Comparison of ENCODE assay signal across 7 mouse cellular contexts in the genomic region with DNA sequence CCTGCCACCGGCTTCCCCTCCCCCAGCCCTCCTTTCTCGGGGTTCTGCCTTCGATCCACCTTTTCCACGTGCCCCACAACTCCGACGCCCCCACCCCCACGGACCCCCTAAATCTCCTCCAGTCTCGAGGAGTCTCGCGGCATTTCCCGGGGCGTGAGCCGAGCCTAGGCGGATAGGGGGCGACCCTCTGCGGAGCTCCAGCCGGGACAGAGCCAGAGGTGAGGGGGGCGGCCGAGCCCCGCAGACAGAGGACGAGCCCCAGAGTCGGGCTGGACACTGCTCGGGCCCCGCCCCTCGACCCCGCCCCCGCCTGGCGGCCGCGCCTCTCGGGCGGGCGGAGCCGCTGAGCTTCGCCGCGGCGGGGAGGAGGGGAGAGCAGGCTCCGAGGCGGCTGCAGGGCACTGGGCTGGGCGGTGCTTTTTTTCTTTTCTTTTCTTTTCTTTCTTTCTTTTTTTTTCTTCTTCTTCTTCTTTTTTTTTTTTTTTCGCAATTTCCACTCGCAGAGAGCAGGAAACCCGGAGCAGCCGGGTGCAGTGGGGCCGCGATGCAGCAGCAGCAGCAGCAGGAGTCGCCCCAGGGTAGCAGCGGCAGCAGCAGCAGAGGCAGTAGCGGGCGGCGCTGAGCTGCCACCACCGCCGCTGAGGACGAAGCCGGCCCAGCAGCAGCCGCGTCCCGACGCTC. TPM values are rescaled to one million over a fixed set of nuclear protein-coding genes. Genes with fewer than 3 reads are reported as not detected.
A peak's percentile ranks its signal among the peaks of the same experiment; 100 is the strongest.
DNase-seq lines count a peak whose midpoint lies in the region; ATAC-seq lines count a peak whose summit lies in the region.

A gene (plus strand): TSS at position 366 of the 681 bp plus-strand sequence.

- H3K27ac ChIP-seq in intestine, embryonic 15.5 days, result peak within 1 kb of the TSS; percentile 82

- no peaks in the 10 kb centered on the region for H3K9me3 ChIP-seq in intestine, embryonic 15.5 days

- H3K4me2 ChIP-seq in intestine, embryonic 15.5 days (replicated peaks), result peak within 1 kb of the TSS; percentile 71

- H3K27me3 ChIP-seq in intestine, embryonic 15.5 days (replicated peaks), result no peaks in the 10 kb centered on the region

- intact Hi-C loops in left cerebral cortex, postnatal 36 days (cut with DNase I), result loop anchor here (2.0 to 5.0 kb wide), 2 partner anchors 125 to 288 kb away; no protein-coding TSS in a partner anchor

- no peaks in the 10 kb centered on the region for H3K4me1 ChIP-seq in intestine, embryonic 15.5 days (replicated peaks)

- peak; percentile 94 for ATAC-seq in intestine, embryonic 15.5 days

- H3K4me3 ChIP-seq in intestine, embryonic 15.5 days (replicated peaks), result peak within 1 kb of the TSS; percentile 58

- peak within 1 kb of the TSS; percentile 50 for H3K9ac ChIP-seq in intestine, embryonic 15.5 days

- DNase-seq in adrenal gland, postnatal 10 days, result peak; percentile 86
- peak; percentile 63 for DNase-seq in embryo, embryonic 9.5 days (ENCODE audit: extremely low spot score)
- DNase-seq in gastrocnemius, postnatal 4 days (ENCODE audit: low spot score in 2 of 2), result peak; percentile 56 to 71
- peak; percentile 38 to 68 for DNase-seq in left cerebral cortex, postnatal 36 days (ENCODE audit: low spot score in 2 of 2)
- DNase-seq in mesoderm, embryonic 11.5 days (ENCODE audit: low read depth, low spot score), result peak; percentile 67
- peak; percentile 65 for DNase-seq in right cerebral cortex, postnatal 4 days

- H3K36me3 ChIP-seq in intestine, embryonic 15.5 days, result no peaks in the 10 kb centered on the region

- WGBS in intestine, embryonic 15.5 days, result 13% methylated on average over 60 of the region's 60 CpGs

RNA-seq across cellular contexts. Expression of the gene that starts here (rescaled TPM):
- 10 to 100 TPM; 52.6 to 58.7 TPM for total RNA-seq in adrenal gland, postnatal 10 days (2021)
- total RNA-seq in gastrocnemius, postnatal 4 days (2021), result 10 to 100 TPM; 41.5 to 45.2 TPM
- polyA plus RNA-seq in intestine, embryonic 15.5 days (2015; fragmentation: Nextera tagmentation; extraction: Ambion mirVana), result 25.5 and 31.6 TPM in 2 replicates
- total RNA-seq in left cerebral cortex, postnatal 36 days (2021), result 10 to 100 TPM; 49.9 to 56.9 TPM

Comparison
In these comparisons a context has a peak if more than half of its experiments do, and no peak if none do; other contexts are left out.
1. Peak in every context shown above with its lines: DNase-seq, ATAC-seq, H3K4me3 ChIP-seq and H3K27ac ChIP-seq.